Mouse (Mus musculus): ENCODE measurements around the gene Gm7137.
"Not testable (repeated sequence)": the region's sequence is repeated elsewhere in the genome, so short reads cannot be mapped to it uniquely, and the experiment has no call there.

Gene Gm7137

DNA sequence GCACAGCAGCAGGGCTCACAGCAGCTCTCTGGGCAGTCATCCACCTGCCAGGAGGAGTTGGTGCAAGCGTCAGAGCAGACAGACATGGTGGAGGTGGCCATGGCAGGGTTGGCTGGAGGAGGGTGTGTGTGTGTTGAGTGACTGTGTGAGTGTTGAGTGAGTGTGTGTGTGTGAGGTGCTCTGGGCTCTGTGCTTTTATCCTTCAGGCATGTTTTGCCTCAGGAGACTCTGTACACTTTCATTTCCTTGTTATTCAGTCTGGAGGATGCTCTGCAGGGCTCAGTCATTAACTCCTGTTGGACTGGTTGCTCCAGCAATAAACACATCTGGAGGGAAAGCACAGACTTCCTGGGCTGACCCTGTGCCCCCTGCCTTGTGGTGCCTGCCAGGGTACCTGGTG is 36.7 kb downstream of the Gm7137 start, which contains the start of gene Gm9736:
Gene Gm9736 (minus strand): TSS at position 101 of the 400 bp plus-strand sequence.
- not testable (repeated sequence) for DNase-seq

- DNase-seq = peak; percentile 14 to 32
Measured at GRCm38 (mm10) chr10:77750686-77751085, 37.3 kb downstream of the Gm7137 start.

- peak; percentile 10 to 28 for DNase-seq
Measured at GRCm38 (mm10) chr10:77741924-77742688, 45.9 kb downstream of the Gm7137 start, which contains the start of gene Gm18596. Gene Gm18596 (minus strand): TSS chr10:77742638.

DNA sequence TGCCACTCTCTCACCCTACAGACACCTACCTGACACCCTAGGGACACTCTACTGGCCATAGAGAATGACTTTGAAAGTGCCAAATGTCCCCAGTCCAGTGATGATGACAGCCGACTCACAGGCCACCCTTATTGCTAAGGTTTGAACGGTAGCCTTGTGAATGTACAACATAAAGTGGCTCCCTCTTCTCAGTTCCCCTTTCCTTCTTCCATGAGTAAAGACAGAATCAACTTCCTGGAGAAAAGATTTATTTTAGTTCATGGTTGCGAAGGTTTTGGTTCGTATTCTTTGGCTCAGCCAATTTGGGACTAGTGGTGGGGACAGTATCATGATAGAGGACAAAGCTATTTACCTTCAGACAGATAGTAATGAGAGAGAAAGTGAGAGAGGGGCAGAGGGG is 49.1 kb downstream of the Gm7137 start:
- DNase-seq = no peak
